Mouse (Mus musculus) macrophage (primary cell): Measurements from ENCODE around the gene Pgm2. TPM values are rescaled to one million over a fixed set of nuclear protein-coding genes. Genes with fewer than 3 reads are reported as not detected.

ENCODE experiments used
- H3K27ac ChIP-seq: fragments of 350-480 bp; formaldehyde crosslinking; 2 replicates; pipeline ENCODE4 v1.9.0; 2021
- H3K36me3 ChIP-seq: fragments of 350-480 bp; formaldehyde crosslinking; 2 replicates; pipeline ENCODE4 v1.9.0; 2021; ENCODE audit errors: inconsistent target
- H3K4me3 ChIP-seq: fragments of 350-480 bp; formaldehyde crosslinking; 2 replicates; pipeline ENCODE4 v1.9.0; 2021; ENCODE audit errors: inconsistent target
- H3K79me2 ChIP-seq: fragments of 350-480 bp; formaldehyde crosslinking; 2 replicates; pipeline ENCODE4 v1.9.0; 2021; ENCODE audit errors: inconsistent target
- WGBS: methylation state at CpG from one replicate; pipeline ENCODE4 v1.1.7; 2026; ENCODE audit warnings: inconsistent platforms; ENCODE audit not compliant: missing documents; 5-methylcytosine and 5-hydroxymethylcytosine counted together
- polyA plus RNA-seq: library from polyadenylated mRNA; stranded (reverse); fragments of 250-400 nt; gene quantifications from 3 replicates; pipeline ENCODE4 v1.2.4, GENCODE M21; 2018; ENCODE audit warnings: inconsistent platforms
- total RNA-seq, 78 experiments: library from RNA; depleted of rRNA; stranded (reverse); fragments of 250-400 nt; gene quantifications; 1 replicate in 9 of 78; 2 replicates in 24 of 78; 3 replicates in 43 of 78; 4 replicates in 2 of 78; pipeline ENCODE4 v1.2.4; 2018; ENCODE audit warnings: inconsistent platforms in 56 of 78

The Pgm2 gene
- total RNA-seq (2018; cell fraction: chromatin; rRNA removed) = 10 to 100 TPM; 17.4 to 49.6 (median 33.8) TPM
- 10 to 100 TPM; 14.8 to 31.9 (median 21.2) TPM for total RNA-seq (2018; cell fraction: cytosol; rRNA removed)
- total RNA-seq (2018; cell fraction: nucleus; rRNA removed) = 10 to 100 TPM; 11.3 to 42.8 (median 21.5) TPM
- polyA plus RNA-seq = 25.5 to 41.9 TPM (median 32.8 TPM) in 3 replicates

- Histone ChIP-seq H3K4me3 (peak within 1 kb of the TSS; percentile 73), H3K36me3 (peaks cover 9% of the 10 kb centered on the region; the same call in 1 of the 2 replicates), H3K27ac (peak within 1 kb of the TSS; percentile 21), H3K79me2 (peaks cover 29% of the 10 kb centered on the region)
- 1% methylated on average over 42 of the region's 43 CpGs for WGBS
Measured at GRCm38 (mm10) chr5:64092748-64093292, at the start of gene Pgm2. Gene Pgm2 (plus strand): TSS chr5:64092950.

DNA sequence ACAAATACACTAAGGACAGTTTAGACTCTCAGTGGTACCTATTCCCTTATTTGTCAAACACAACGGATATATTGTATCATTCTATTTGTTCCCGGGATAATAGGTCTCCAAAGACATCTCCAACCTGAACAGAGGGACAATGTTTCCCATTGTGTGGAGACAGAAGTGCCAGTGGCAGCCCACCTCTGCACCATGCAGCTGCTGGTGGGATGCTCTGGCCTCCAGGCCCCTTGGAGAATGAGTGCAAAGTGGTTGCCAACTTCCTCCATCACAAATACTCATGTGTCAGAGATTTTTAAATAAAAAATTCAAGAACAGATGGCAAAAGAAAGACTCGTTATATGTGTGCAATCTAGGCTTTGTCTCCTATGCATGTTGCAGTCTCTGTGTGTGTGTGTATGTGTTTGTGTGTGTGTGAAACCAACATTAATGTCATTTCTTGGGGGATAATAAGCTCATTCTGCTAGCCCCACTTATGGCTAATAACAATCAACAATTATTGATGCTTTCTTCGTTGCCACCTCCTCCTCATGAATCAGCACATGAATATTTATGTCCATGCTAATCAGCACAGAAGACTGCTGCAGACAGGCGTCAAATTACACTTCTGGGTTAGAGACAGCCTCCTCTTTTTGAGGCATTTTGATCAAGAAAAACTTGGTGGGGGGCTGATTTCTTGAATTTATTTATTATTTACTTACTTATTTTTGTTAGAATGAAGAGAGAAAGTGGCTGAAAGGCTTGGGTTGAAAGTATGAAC is 48.9 kb upstream of the Pgm2 start:
- Histone ChIP-seq H3K27ac (no peak overlapping the region), H3K36me3 (no peaks in the 10 kb centered on the region), H3K4me3 (no peak overlapping the region), H3K79me2 (no peaks in the 10 kb centered on the region)
- WGBS = 91% methylated on average over 5 of the region's 5 CpGs

DNA sequence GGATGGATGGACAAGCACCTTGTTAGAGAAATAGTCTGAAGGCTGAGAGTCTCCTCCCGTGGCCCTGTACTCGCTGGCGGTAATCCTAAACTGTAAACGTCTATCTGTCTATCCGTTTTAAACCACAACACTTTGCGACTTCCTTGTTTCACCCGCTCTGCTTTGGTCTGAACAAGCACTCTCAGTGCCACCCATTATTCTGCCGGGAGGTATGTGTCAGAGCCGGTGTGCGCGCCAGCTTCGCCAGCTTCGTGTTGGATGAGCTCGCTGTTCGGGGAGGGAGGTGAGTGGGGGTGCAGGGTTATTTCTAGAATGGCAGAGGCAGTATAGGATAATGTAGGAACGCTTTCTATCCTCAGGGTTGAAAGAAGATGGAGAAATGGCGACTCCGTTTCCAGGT is 48.0 kb upstream of the Pgm2 start:
- H3K4me3 ChIP-seq = peak overlapping the region; percentile 17
- H3K36me3 ChIP-seq = no peaks in the 10 kb centered on the region
- no peaks in the 10 kb centered on the region for H3K79me2 ChIP-seq
- H3K27ac ChIP-seq = peak overlapping the region; percentile 31; the same call in 1 of the 2 replicates
- 6% methylated on average over 18 of the region's 18 CpGs for WGBS

GRCm38 (mm10) chr5:64045502-64045901 is 47.2 kb upstream of the Pgm2 start:
- Histone ChIP-seq H3K4me3 (peak overlapping the region; percentile 17; the same call in 1 of the 2 replicates), H3K79me2 (no peaks in the 10 kb centered on the region), H3K36me3 (no peaks in the 10 kb centered on the region), H3K27ac (peak overlapping the region; percentile 31; the same call in 1 of the 2 replicates)
- 19% methylated on average over 8 of the region's 8 CpGs for WGBS

DNA sequence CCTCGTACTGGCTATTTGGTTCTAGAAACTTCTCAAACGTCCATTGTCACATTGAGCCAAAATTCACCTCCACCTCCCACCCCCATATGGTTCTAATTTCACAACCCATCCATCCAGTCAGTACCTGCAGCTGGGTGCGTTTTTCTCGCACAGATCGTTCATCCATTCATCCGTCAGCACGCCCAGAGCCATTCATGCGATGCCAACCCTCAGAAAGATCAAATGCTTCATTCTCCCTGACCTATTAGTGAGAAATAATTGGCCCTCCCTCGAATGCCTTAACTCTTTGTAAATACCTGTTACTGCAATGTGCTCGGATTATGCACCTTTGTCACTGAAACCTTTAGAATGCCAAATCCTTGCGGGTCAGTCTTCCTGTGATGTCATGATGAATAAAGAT is 45.8 kb upstream of the Pgm2 start:
- Histone ChIP-seq H3K4me3 (no peak overlapping the region), H3K36me3 (no peaks in the 10 kb centered on the region), H3K27ac (no peak overlapping the region), H3K79me2 (no peaks in the 10 kb centered on the region)
- WGBS = 85% methylated on average over 11 of the region's 11 CpGs

DNA sequence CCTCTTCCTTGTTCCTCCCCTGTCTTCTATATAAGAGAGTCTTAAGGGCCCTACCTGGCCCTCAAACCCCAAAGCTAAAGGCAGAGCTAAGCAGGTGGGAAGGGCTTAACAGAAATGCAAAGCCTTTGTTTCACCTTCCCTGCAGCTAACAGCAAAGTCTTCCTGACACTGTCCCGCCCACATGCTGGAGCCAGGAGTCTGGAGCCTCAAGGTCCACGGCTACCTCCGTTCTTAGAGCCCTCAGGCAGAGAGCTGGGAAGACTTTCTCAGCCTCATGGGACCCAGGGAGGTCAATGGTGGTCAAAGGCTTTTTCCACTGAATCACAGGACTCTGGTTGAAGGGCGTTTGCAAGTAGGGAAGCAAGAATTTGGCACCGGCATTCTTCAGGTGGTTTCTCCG is 44.8 kb upstream of the Pgm2 start:
- H3K36me3 ChIP-seq = no peaks in the 10 kb centered on the region
- H3K4me3 ChIP-seq = no peak overlapping the region
- H3K27ac ChIP-seq = no peak overlapping the region
- WGBS = 94% methylated on average over 6 of the region's 6 CpGs
- no peaks in the 10 kb centered on the region for H3K79me2 ChIP-seq

DNA sequence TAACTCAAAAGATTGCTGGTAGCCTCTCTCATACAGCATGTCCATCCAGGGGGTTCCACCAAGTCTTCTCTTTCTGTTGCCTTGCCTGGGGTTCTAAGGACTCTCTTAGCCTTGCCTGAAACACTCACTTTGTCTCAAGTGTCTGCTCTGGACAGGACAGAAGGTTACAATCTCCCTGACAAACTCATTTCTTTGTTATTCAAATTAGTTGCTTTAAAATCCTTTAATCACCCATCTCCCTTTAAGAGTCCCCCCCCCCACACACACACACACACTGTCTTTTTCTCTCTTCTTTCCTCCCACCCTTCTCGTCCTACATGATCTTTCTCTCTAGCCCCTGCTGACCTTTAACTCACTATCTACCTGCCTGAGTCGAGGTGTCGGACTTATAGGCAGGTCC is 44.1 kb upstream of the Pgm2 start:
- Histone ChIP-seq H3K4me3 (no peak overlapping the region), H3K79me2 (no peaks in the 10 kb centered on the region), H3K36me3 (no peaks in the 10 kb centered on the region), H3K27ac (no peak overlapping the region)
- WGBS = 92% methylated on average over 3 of the region's 3 CpGs

DNA sequence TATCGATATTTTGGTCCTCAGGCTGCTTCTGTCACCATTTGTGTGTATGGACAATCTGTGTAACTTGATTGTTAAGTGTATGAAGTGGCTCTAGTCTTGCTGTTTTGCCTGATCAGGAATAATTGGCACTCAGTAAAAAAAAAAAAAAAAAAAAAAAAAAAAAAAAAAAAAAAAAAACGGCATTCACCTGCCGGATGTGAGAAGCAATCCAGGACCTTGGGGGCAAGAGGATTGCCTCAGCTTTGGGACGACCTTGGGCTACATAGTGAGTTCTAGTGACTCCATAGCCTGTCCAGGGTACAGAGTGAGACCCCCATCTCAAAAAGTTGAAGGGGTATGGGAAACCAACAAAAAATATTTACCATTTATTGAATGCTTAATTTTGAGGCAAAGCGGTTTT is 43.5 kb upstream of the Pgm2 start:
- Histone ChIP-seq H3K4me3 (no peak overlapping the region), H3K27ac (no peak overlapping the region), H3K36me3 (no peaks in the 10 kb centered on the region), H3K79me2 (no peaks in the 10 kb centered on the region)
- 91% methylated on average over 4 of the region's 5 CpGs for WGBS

DNA sequence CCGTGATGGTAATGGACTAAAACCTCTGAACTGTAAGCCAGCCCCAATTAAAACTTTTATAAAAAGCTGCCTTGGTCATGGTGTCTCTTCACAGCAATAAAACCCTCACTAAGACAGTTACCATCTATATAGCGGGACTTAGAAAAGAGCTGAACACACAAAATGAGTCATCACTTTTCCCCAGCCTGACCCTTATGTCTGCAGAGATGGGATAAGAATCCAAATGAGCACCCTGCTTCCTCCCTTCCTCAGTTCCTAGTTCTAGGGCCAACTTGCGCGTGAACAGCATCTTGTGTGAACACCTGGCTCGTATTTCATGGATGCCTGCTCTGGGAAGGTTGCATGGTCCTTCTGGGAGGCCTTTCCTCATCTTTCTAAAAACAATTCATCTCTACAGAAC is 39.7 kb upstream of the Pgm2 start:
- H3K36me3 ChIP-seq = no peaks in the 10 kb centered on the region
- 98% methylated on average over 5 of the region's 5 CpGs for WGBS
- H3K4me3 ChIP-seq = no peak overlapping the region
- no peaks in the 10 kb centered on the region for H3K79me2 ChIP-seq
- no peak overlapping the region for H3K27ac ChIP-seq

GRCm38 (mm10) chr5:64056210-64056609 is 36.5 kb upstream of the Pgm2 start:
- Histone ChIP-seq H3K36me3 (no peaks in the 10 kb centered on the region), H3K4me3 (no peak overlapping the region), H3K79me2 (no peaks in the 10 kb centered on the region), H3K27ac (no peak overlapping the region)
- WGBS = 98% methylated on average over 5 of the region's 6 CpGs

DNA sequence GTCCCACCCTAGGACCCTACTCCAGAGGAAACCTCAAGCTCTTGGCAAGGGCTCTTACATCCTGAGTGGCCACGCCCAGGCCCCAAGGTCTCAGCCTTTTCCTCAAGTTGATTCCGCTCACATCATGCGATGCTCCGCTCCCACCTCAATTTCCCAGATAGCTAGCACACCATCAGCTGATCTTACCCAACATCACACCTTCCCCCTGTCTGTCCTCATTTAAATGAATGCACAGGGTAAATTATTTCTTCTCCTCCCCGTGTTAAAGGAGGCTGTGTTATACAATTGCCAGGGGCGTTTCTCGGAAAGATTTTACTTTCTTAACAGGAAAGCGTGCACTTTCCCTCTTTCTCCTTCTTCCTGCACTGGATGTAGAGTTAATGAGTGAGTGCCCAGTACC is 31.9 kb upstream of the Pgm2 start:
- Histone ChIP-seq H3K27ac (no peak overlapping the region), H3K36me3 (no peaks in the 10 kb centered on the region), H3K79me2 (no peaks in the 10 kb centered on the region), H3K4me3 (no peak overlapping the region)
- WGBS = 92% methylated on average over 7 of the region's 8 CpGs

GRCm38 (mm10) chr5:64061643-64062042 is 31.1 kb upstream of the Pgm2 start:
- no peaks in the 10 kb centered on the region for H3K79me2 ChIP-seq
- H3K27ac ChIP-seq = no peak overlapping the region
- WGBS = 97% methylated on average over 7 of the region's 7 CpGs
- H3K4me3 ChIP-seq = no peak overlapping the region
- H3K36me3 ChIP-seq = no peaks in the 10 kb centered on the region

DNA sequence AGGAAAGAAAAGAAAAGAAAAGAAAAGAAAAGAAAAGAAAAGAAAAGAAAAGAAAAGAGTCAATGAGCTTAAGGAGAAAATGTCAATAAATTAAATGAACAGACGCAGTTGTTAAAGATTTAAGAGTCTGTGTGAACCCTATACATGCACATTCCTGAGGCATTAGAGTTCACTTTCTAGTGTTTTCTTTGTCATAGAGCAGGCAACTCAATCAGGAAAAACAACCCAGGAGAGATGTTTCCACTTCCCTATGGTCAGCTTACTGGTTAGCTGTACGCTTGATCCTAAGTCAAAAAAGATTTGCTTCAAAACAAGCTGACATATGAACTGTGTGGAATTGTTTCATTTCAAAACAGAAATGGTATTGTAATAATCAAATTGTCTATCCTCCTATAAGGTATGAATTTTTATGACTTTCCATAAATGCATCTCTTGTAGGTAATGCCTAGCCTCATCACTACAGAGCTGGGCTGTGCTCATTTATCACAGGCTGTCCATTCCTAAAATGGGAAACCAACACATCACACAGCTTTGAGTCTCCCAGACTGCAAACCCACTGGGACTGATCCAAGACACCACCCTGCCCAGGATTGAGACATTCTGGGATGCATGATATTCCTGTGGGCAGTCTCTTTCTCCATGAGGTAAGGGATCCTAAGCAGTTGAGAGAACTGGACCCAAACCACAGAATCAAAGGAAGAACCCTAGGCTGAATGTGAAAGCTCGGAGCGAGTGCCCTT is 29.7 kb upstream of the Pgm2 start:
- H3K27ac ChIP-seq = no peak overlapping the region
- 95% methylated on average over 4 of the region's 4 CpGs for WGBS
- no peaks in the 10 kb centered on the region for H3K36me3 ChIP-seq
- no peak overlapping the region for H3K4me3 ChIP-seq
- H3K79me2 ChIP-seq = no peaks in the 10 kb centered on the region

DNA sequence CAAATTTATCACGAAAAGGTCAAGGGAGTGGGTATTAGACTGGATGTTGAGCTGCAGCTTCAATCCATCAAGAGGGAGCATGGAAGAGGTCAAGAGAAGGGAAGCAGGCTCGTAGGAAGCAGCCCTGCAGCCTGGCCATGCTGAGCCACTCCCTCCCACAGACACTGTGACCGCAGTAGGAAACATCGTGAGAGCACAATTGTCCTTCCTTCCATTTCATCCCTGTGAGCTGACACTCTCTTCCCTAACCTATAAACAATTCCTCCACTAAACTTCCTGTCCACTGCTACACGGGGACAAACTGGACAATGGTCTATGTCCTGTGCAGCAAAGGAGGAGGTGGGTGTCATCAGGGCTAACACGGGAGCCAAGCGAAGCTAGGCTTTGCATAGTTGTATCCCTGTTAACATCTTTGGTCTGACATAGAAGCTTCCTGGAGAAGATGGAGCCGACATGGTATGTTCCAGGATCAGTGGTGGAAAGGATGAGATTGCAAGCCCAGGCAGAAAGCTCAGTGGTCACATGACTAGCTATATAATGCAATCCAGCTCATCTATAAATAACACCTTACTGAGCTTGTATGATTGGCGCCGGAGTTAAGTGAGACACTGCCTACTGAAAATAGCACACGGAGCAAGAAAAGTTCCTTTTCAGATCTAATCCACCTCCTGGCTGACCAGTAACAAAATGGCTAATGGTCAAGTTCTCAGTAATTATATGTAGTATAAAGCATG is 29.0 kb upstream of the Pgm2 start:
- Histone ChIP-seq H3K36me3 (no peaks in the 10 kb centered on the region), H3K4me3 (no peak overlapping the region), H3K79me2 (no peaks in the 10 kb centered on the region), H3K27ac (no peak overlapping the region)
- WGBS = 62% methylated on average over 10 of the region's 11 CpGs
